Mouse (Mus musculus) hindbrain, embryonic 16.5 days (tissue): ENCODE data around the gene Gosr1. TPM values are rescaled to one million over a fixed set of nuclear protein-coding genes. Genes with fewer than 3 reads are reported as not detected.

Experiments
- polyA plus RNA-seq: library from polyadenylated mRNA; unstranded; fragments of >200 nt; fragmentation: Nextera tagmentation; extraction: Ambion mirVana; gene quantifications from 2 replicates; pipeline ENCODE4 v1.2.1, GENCODE M21; 2015

Gosr1 gene
- polyA plus RNA-seq, 1 experiment from 2014 or later: 25.5 TPM

Other genes with a start within 250 kb of the Gosr1 start
- gene Abr, start 141.3 kb downstream of the Gosr1 start, polyA plus RNA-seq: 85.2 and 102 TPM in 2 replicates
- 2.6 and 2.7 TPM in 2 replicates for gene Bhlha9, start 91.1 kb downstream of the Gosr1 start, polyA plus RNA-seq
- gene Trarg1, start 83.8 kb downstream of the Gosr1 start, polyA plus RNA-seq: 1.6 and 1.9 TPM in 2 replicates
- 3.8 and 5.6 TPM in 2 replicates for gene Cpd, start 83.4 kb upstream of the Gosr1 start, polyA plus RNA-seq
- 0.19 TPM in 1 of 2 replicates, not detected in the other for gene Tmigd1, start 138.6 kb upstream of the Gosr1 start, polyA plus RNA-seq
- 139 TPM in 2 replicates for gene Blmh, start 161.2 kb upstream of the Gosr1 start, polyA plus RNA-seq
- gene Slc6a4, start 235.0 kb upstream of the Gosr1 start, polyA plus RNA-seq: 10.3 and 14.0 TPM in 2 replicates